ENCODE assay signal across 29 mouse cellular contexts in genomic region chr12:44337136-44337640, GRCm38 (mm10). TPM values are rescaled to one million over a fixed set of nuclear protein-coding genes. Genes with fewer than 3 reads are reported as not detected.
DNase-seq lines count a peak whose midpoint lies in the region; ATAC-seq and TF ChIP-seq lines count a peak whose summit lies in the region.
"Had no signal": no experiment of that assay in that cellular context is flagged by ENCODE, and none has a peak within 500 bp of the region (broad histone marks: within the 10 kb centered on the region; RNA-seq: fewer than 3 reads in every experiment).

No protein-coding gene starts in this region.

- H3K4me3 ChIP-seq in forebrain, embryonic 11.5 days (ENCODE audit: low read depth, low read length): no peak overlapping the region
- no peak overlapping the region for H3K4me3 ChIP-seq in forebrain, postnatal 0 days (ENCODE audit: low read depth, low read length)
- H3K4me3 ChIP-seq in left cerebral cortex, adult 2 months: no peak overlapping the region
- no peak overlapping the region for H3K4me3 ChIP-seq in midbrain, embryonic 12.5 days
- H3K4me3 ChIP-seq: embryonic facial prominence, embryonic 13.5 days; forebrain, embryonic 13.5 days; gastrocnemius, adult 2 months; heart, adult 2 months; heart, embryonic 12.5 days; hindbrain, embryonic 13.5 days; liver, embryonic 12.5 days; stomach, embryonic 15.5 days had no signal

- WGBS in forebrain, embryonic 11.5 days: 48% methylated on average over 2 of the region's 2 CpGs
- WGBS in forebrain, postnatal 0 days: 39% methylated on average over 2 of the region's 2 CpGs
- WGBS in midbrain, embryonic 12.5 days: 62% methylated on average over 2 of the region's 2 CpGs

- H3K9me3 ChIP-seq in forebrain, embryonic 11.5 days (ENCODE audit: control insufficient read depth, low read length): no peaks in the 10 kb centered on the region
- H3K9me3 ChIP-seq in forebrain, postnatal 0 days (ENCODE audit: low read length): no peaks in the 10 kb centered on the region
- H3K9me3 ChIP-seq in midbrain, embryonic 12.5 days: no peaks in the 10 kb centered on the region
- H3K9me3 ChIP-seq: embryonic facial prominence, embryonic 13.5 days; forebrain, embryonic 13.5 days; G1E; heart, embryonic 12.5 days; hindbrain, embryonic 13.5 days; liver, embryonic 12.5 days; stomach, embryonic 15.5 days had no signal

- H3K4me2 ChIP-seq in forebrain, embryonic 11.5 days (ENCODE audit: low read depth, low read length, severe bottlenecking): no peak overlapping the region
- no peak overlapping the region for H3K4me2 ChIP-seq in forebrain, postnatal 0 days (ENCODE audit: low read depth)
- no peak overlapping the region for H3K4me2 ChIP-seq in midbrain, embryonic 12.5 days (replicated peaks)
- H3K4me2 ChIP-seq: embryonic facial prominence, embryonic 13.5 days; heart, embryonic 12.5 days; liver, embryonic 12.5 days; stomach, embryonic 15.5 days had no signal

- peak overlapping the region; percentile 87; the same call in 1 of the 2 replicates for H3K27ac ChIP-seq in forebrain, embryonic 11.5 days (ENCODE audit: low read depth, low read length)
- no peak overlapping the region for H3K27ac ChIP-seq in forebrain, postnatal 0 days (ENCODE audit: low read depth, low read length)
- peak overlapping the region; percentile 63; the same call in 1 of the 2 replicates for H3K27ac ChIP-seq in left cerebral cortex, adult 2 months
- 0 out of 2 replicates have a peak overlapping the region, but pooled peaks have one; percentile 46 for H3K27ac ChIP-seq in midbrain, embryonic 12.5 days (replicated peaks)
- H3K27ac ChIP-seq: embryonic facial prominence, embryonic 13.5 days; gastrocnemius, adult 2 months; heart, adult 2 months; liver, embryonic 12.5 days; stomach, embryonic 15.5 days had no signal

- intact Hi-C loops in left cerebral cortex, adult 2 months (cut with DNase I): no loop called here
- intact Hi-C loops in left cerebral cortex, postnatal 10 days (cut with DNase I): no loop called here

- no peak overlapping the region for H3K9ac ChIP-seq in forebrain, embryonic 11.5 days (ENCODE audit: low read length)
- H3K9ac ChIP-seq in forebrain, postnatal 0 days: no peak overlapping the region
- no peak overlapping the region for H3K9ac ChIP-seq in midbrain, embryonic 12.5 days (replicated peaks)
- H3K9ac ChIP-seq: embryonic facial prominence, embryonic 13.5 days; forebrain, embryonic 13.5 days; heart, embryonic 12.5 days; hindbrain, embryonic 13.5 days; liver, embryonic 12.5 days; liver, postnatal 0 days; stomach, embryonic 15.5 days had no signal

- H3K36me3 ChIP-seq in forebrain, embryonic 11.5 days (ENCODE audit: control insufficient read depth, insufficient read depth, low read length): no peaks in the 10 kb centered on the region
- H3K36me3 ChIP-seq in forebrain, postnatal 0 days (ENCODE audit: insufficient read depth): no peaks in the 10 kb centered on the region
- no peaks in the 10 kb centered on the region for H3K36me3 ChIP-seq in midbrain, embryonic 12.5 days
- H3K36me3 ChIP-seq: embryonic facial prominence, embryonic 13.5 days; G1E; heart, embryonic 12.5 days; hindbrain, embryonic 13.5 days; liver, embryonic 12.5 days; stomach, embryonic 15.5 days had no signal

- peaks cover 5% of the 10 kb centered on the region; the same call in 1 of the 2 replicates for H3K4me1 ChIP-seq in forebrain, embryonic 11.5 days (replicated peaks; ENCODE audit: control insufficient read depth, insufficient read depth, low read length)
- peaks cover 14% of the 10 kb centered on the region for H3K4me1 ChIP-seq in forebrain, postnatal 0 days (ENCODE audit: insufficient read depth)
- H3K4me1 ChIP-seq in midbrain, embryonic 12.5 days: peaks cover 35% of the 10 kb centered on the region
- H3K4me1 ChIP-seq: heart, embryonic 12.5 days; liver, embryonic 12.5 days; stomach, embryonic 15.5 days had no signal

- no peak for TF ChIP-seq CTCF in forebrain, postnatal 0 days (IDR thresholded peaks at IDR 0.05; ENCODE audit: low read depth)
- TF ChIP-seq CTCF in left cerebral cortex, adult 2 months (IDR thresholded peaks at IDR 0.05): no peak

- no peaks in the 10 kb centered on the region for H3K27me3 ChIP-seq in forebrain, embryonic 11.5 days (ENCODE audit: control insufficient read depth, insufficient read depth, low read length)
- no peaks in the 10 kb centered on the region for H3K27me3 ChIP-seq in forebrain, postnatal 0 days (ENCODE audit: insufficient read depth, low read length)
- H3K27me3 ChIP-seq in midbrain, embryonic 12.5 days: 0 out of 2 replicates have a peak, but pooled peaks cover under 1% of the 10 kb centered on the region
- H3K27me3 ChIP-seq: forebrain, embryonic 13.5 days; hindbrain, embryonic 13.5 days; stomach, embryonic 15.5 days had no signal

- no peak for DNase-seq in forebrain, embryonic 11.5 days (ENCODE audit: low spot score)
- DNase-seq in forebrain, postnatal 0 days: no peak
- DNase-seq in left cerebral cortex, adult 2 months (ENCODE audit: extremely low spot score in 1 of 2, low spot score in 2 of 2): no peak
- DNase-seq in left cerebral cortex, postnatal 10 days (ENCODE audit: extremely low spot score in 1 of 2, low spot score in 2 of 2): no peak
- DNase-seq in retina, embryonic 14.5 days (ENCODE audit: low spot score): peak; percentile 49
- DNase-seq in ovary, adult 18-20 months (ENCODE audit: low spot score): no peak
- DNase-seq: adrenal gland, postnatal 10 days; cerebellum, adult 11-12 months; cerebellum, postnatal 10 days; gastrocnemius, adult 2 months; heart, adult 2 months; kidney, postnatal 14 days; left cerebral cortex, postnatal 4 days; liver, postnatal 0 days; lung, postnatal 36 days; right cerebral cortex, postnatal 25 days; thymus, postnatal 14 days had no signal

- ATAC-seq in forebrain, embryonic 11.5 days (replicated peaks; ENCODE audit: low FRiP score): no peak
- no peak for ATAC-seq in forebrain, postnatal 0 days
- no peak for ATAC-seq in midbrain, embryonic 12.5 days (ENCODE audit: low FRiP score, low read depth)
- no peak for ATAC-seq in monocyte, adult 5-6 weeks (replicated peaks; ENCODE audit: insufficient number of reproducible peaks, low FRiP score, low TSS enrichment, poor library complexity, severe bottlenecking)
- ATAC-seq: intestine, postnatal 0 days; liver, embryonic 12.5 days; liver, postnatal 0 days; Patski had no signal

RNA-seq across cellular contexts. Expression of gene Nrcam, which starts 8.5 kb away (rescaled TPM):
- 44.0 and 50.1 TPM in 2 replicates for polyA plus RNA-seq in forebrain, embryonic 11.5 days (2014; fragmentation: Nextera tagmentation; extraction: Ambion mirVana)
- total RNA-seq in forebrain, postnatal 0 days (2014; rRNA removed): 147 and 185 TPM in 2 replicates
- 87.5 and 101 TPM in 2 replicates for polyA plus RNA-seq in forebrain, postnatal 0 days (2015; fragmentation: Nextera tagmentation; extraction: Ambion mirVana)
- total RNA-seq in left cerebral cortex, adult 2 months (2021): 100 to 1,000 TPM; 515 to 517 TPM
- total RNA-seq in left cerebral cortex, postnatal 10 days (2021): 100 to 1,000 TPM; 453 to 458 TPM
- 123 and 131 TPM in 2 replicates for polyA plus RNA-seq in midbrain, embryonic 12.5 days (2016; fragmentation: Nextera tagmentation; extraction: Ambion mirVana)
- total RNA-seq in monocyte, adult 5-6 weeks (2017): not detected in 3 replicates
- total RNA-seq: megakaryocyte, adult 5-6 weeks had no signal
- polyA plus RNA-seq: G1E; liver, postnatal 0 days had no signal

Comparison
In these comparisons a context has a peak if more than half of its experiments do, and no peak if none do; other contexts are left out.
1. RNA of gene Nrcam, which starts 8.5 kb away (total RNA-seq): 515 to 517 TPM in left cerebral cortex, adult 2 months, 453 to 458 TPM in left cerebral cortex, postnatal 10 days and 147 to 185 TPM in forebrain, postnatal 0 days; not detected in monocyte, adult 5-6 weeks; every median in the first group is over 100 times any median in the second.